Mouse (Mus musculus) heart, adult 2 months (tissue): ENCODE results near the gene Faap20. TPM values are rescaled to one million over a fixed set of nuclear protein-coding genes. Genes with fewer than 3 reads are reported as not detected.
A peak's percentile ranks its signal among the peaks of the same experiment; 100 is the strongest.

Source experiments
- DNase-seq, 2 experiments: peaks; one replicate each; pipeline ENCODE4 v3.0.0; 2021
- H3K27ac ChIP-seq: fragments of 200-600 bp; 2 replicates; pipeline ENCODE4 v1.8.1; 2022
- H3K27me3 ChIP-seq: fragments of 200-500 bp; 2 replicates; pipeline ENCODE4 v1.6.1; 2012; ENCODE audit warnings: mild to moderate bottlenecking, low read length, inconsistent platforms, mixed read lengths; ENCODE audit not compliant: control insufficient read depth, insufficient read depth
- H3K36me3 ChIP-seq: fragments of 200-500 bp; 2 replicates; pipeline ENCODE4 v1.6.1; 2012; ENCODE audit warnings: low read length, inconsistent platforms; ENCODE audit not compliant: control insufficient read depth, insufficient read depth
- H3K4me1 ChIP-seq: fragments of 200-500 bp; 2 replicates; pipeline ENCODE4 v1.6.1; 2011; ENCODE audit warnings: low read length; ENCODE audit not compliant: control insufficient read depth, insufficient read depth
- H3K4me3 ChIP-seq: fragments of 200-600 bp; 2 replicates; pipeline ENCODE4 v1.8.1; 2022
- H3K79me2 ChIP-seq: fragments of 200-500 bp; replicated peaks from 2 replicates; pipeline ENCODE4 v1.6.1; 2012; ENCODE audit warnings: mild to moderate bottlenecking, inconsistent platforms, low read length, moderate library complexity, mixed read lengths; ENCODE audit not compliant: control insufficient read depth, insufficient read depth
- H3K9ac ChIP-seq: fragments of 200-500 bp; 2 replicates; pipeline ENCODE4 v1.6.1; 2012; ENCODE audit warnings: low read depth, mild to moderate bottlenecking, control low read depth, inconsistent platforms, low read length, mixed read lengths
- CTCF ChIP-seq: fragments of 200-600 bp; IDR thresholded peaks from 2 replicates; pipeline ENCODE4 v1.8.1; 2022; ENCODE audit warnings: antibody characterized with exemption, mild to moderate bottlenecking, moderate library complexity
- EP300 ChIP-seq: fragments of 200-500 bp; IDR thresholded peaks from 2 replicates; pipeline ENCODE4 v1.6.1; 2011; ENCODE audit warnings: low read depth, low read length, control low read depth; ENCODE audit not compliant: insufficient read depth
- POLR2A ChIP-seq: fragments of 200-500 bp; IDR thresholded peaks from 2 replicates; pipeline ENCODE4 v1.6.1; 2011; ENCODE audit warnings: mild to moderate bottlenecking, low read depth, low read length, control low read depth; ENCODE audit not compliant: insufficient read depth
- WGBS: fragments of 180-500 bp; shearing (Covaris S2); methylation state at CpG from one replicate; pipeline ENCODE4 v1.1.7; 2018; 5-methylcytosine and 5-hydroxymethylcytosine counted together
- intact Hi-C: fragments of 180-260 bp; cut with DNase I; formaldehyde crosslinking; loops from one replicate; pipeline ENCODE4 v1.15.1; 2025
- polyA plus RNA-seq: library from polyadenylated mRNA; depleted of rRNA; stranded (reverse); fragments of >200 nt; gene quantifications from 2 replicates; pipeline ENCODE4 v1.2.3, GENCODE M21; 2012
- total RNA-seq, 2 experiments: library from RNA; stranded (reverse); gene quantifications; 2 replicates each; pipeline ENCODE4 v1.2.3; 2021

Faap20 gene
- total and polyA plus RNA-seq, 3 experiments: 14.4 to 26.7 (median 16.7) TPM

- 53% methylated on average over 2 of the region's 2 CpGs for WGBS
- DNase-seq: no peak
- TF ChIP-seq CTCF: peak; percentile 61
- TF ChIP-seq POLR2A: no peak
- TF ChIP-seq EP300: no peak
- H3K27ac ChIP-seq: no peak overlapping the region
- intact Hi-C loops: no loop called here
- no peaks in the 10 kb centered on the region for H3K4me1 ChIP-seq
- no peaks in the 10 kb centered on the region for H3K27me3 ChIP-seq
- no peak overlapping the region for H3K4me3 ChIP-seq
- H3K36me3 ChIP-seq: no peaks in the 10 kb centered on the region
- H3K79me2 ChIP-seq: no peaks in the 10 kb centered on the region
- no peak overlapping the region for H3K9ac ChIP-seq
Observed at GRCm38 (mm10) chr4:155297057-155297456, 47.5 kb downstream of the Faap20 start.

- TF ChIP-seq EP300 (no peak), CTCF (no peak), POLR2A (no peak)
- Histone ChIP-seq H3K36me3 (no peaks in the 10 kb centered on the region), H3K9ac (no peak overlapping the region), H3K27ac (no peak overlapping the region), H3K4me3 (no peak overlapping the region), H3K79me2 (no peaks in the 10 kb centered on the region), H3K27me3 (no peaks in the 10 kb centered on the region), H3K4me1 (no peaks in the 10 kb centered on the region)
- intact Hi-C loops: no loop called here
- no peak for DNase-seq
- WGBS: 82% methylated on average over 4 of the region's 4 CpGs
Observed at GRCm38 (mm10) chr4:155298826-155299225, 49.2 kb downstream of the Faap20 start.

GRCm38 (mm10) chr4:155300421-155301097, 51.0 kb downstream of the Faap20 start:
- TF ChIP-seq EP300: no peak
- TF ChIP-seq POLR2A: no peak
- TF ChIP-seq CTCF: no peak
- WGBS: 71% methylated on average over 21 of the region's 21 CpGs
- Histone ChIP-seq H3K79me2 (no peaks in the 10 kb centered on the region), H3K27me3 (no peaks in the 10 kb centered on the region), H3K9ac (no peak overlapping the region), H3K27ac (no peak overlapping the region), H3K4me1 (no peaks in the 10 kb centered on the region), H3K4me3 (no peak overlapping the region), H3K36me3 (no peaks in the 10 kb centered on the region)
- DNase-seq: no peak
- intact Hi-C loops: no loop called here

- Histone ChIP-seq H3K4me3 (no peak overlapping the region), H3K27me3 (no peaks in the 10 kb centered on the region), H3K79me2 (no peaks in the 10 kb centered on the region), H3K4me1 (no peaks in the 10 kb centered on the region), H3K36me3 (no peaks in the 10 kb centered on the region), H3K9ac (no peak overlapping the region), H3K27ac (no peak overlapping the region)
- 90% methylated on average over 7 of the region's 7 CpGs for WGBS
- no peak for DNase-seq
- intact Hi-C loops: no loop called here
- no peak for TF ChIP-seq POLR2A
- no peak for TF ChIP-seq CTCF
- TF ChIP-seq EP300: no peak
Observed at GRCm38 (mm10) chr4:155301098-155301447, 51.5 kb downstream of the Faap20 start.

- intact Hi-C loops: no loop called here
- no peak overlapping the region for H3K9ac ChIP-seq
- H3K27ac ChIP-seq: no peak overlapping the region
- no peak overlapping the region for H3K4me3 ChIP-seq
- TF ChIP-seq EP300: no peak
- no peak for TF ChIP-seq POLR2A
- TF ChIP-seq CTCF: no peak
- DNase-seq: no peak
- no peaks in the 10 kb centered on the region for H3K27me3 ChIP-seq
- no peaks in the 10 kb centered on the region for H3K36me3 ChIP-seq
- no peaks in the 10 kb centered on the region for H3K79me2 ChIP-seq
- no peaks in the 10 kb centered on the region; the same call in 1 of the 2 replicates for H3K4me1 ChIP-seq
- 33% methylated on average over 4 of the region's 4 CpGs for WGBS
Observed at GRCm38 (mm10) chr4:155301965-155302364, 52.4 kb downstream of the Faap20 start.

- TF ChIP-seq POLR2A (no peak), CTCF (no peak), EP300 (no peak)
- WGBS: 75% methylated on average over 7 of the region's 7 CpGs
- H3K27me3 ChIP-seq: no peaks in the 10 kb centered on the region
- intact Hi-C loops: loop anchor here (5.0 kb wide), 1 partner anchor 52 kb away; no protein-coding TSS in a partner anchor
- H3K9ac ChIP-seq: no peak overlapping the region
- no peaks in the 10 kb centered on the region for H3K36me3 ChIP-seq
- no peak overlapping the region for H3K27ac ChIP-seq
- peaks cover 3% of the 10 kb centered on the region for H3K4me1 ChIP-seq
- H3K79me2 ChIP-seq: no peaks in the 10 kb centered on the region
- H3K4me3 ChIP-seq: no peak overlapping the region
- no peak for DNase-seq
Observed at GRCm38 (mm10) chr4:155304508-155305096, 55.0 kb downstream of the Faap20 start.
